In genomic region chr13:49245251-49245650, GRCm38 (mm10) we compare ENCODE assay signal across 19 mouse cellular contexts. TPM values are rescaled to one million over a fixed set of nuclear protein-coding genes. Genes with fewer than 3 reads are reported as not detected.
DNase-seq lines count a peak whose midpoint lies in the region; ATAC-seq and TF ChIP-seq lines count a peak whose summit lies in the region.
"Had no signal": no experiment of that assay in that cellular context is flagged by ENCODE, and none has a peak within 500 bp of the region (broad histone marks: within the 10 kb centered on the region; RNA-seq: fewer than 3 reads in every experiment).

No protein-coding gene starts in this region.

- H3K4me2 ChIP-seq in kidney, postnatal 0 days (ENCODE audit: low read length) = no peak overlapping the region
- H3K4me2 ChIP-seq: heart, embryonic 13.5 days; hindbrain, embryonic 12.5 days had no signal

- TF ChIP-seq POLR2A in bone marrow macrophage, adult 2 months (IDR thresholded peaks at IDR 0.05; ENCODE audit: borderline replicate concordance, low read depth, low read length) = no peak
- TF ChIP-seq POLR2A in testis, adult 2 months (IDR thresholded peaks at IDR 0.05; ENCODE audit: control insufficient read depth, low read depth, low read length) = no peak

- ATAC-seq in kidney, postnatal 0 days (replicated peaks; ENCODE audit: low FRiP score, low read depth) = peak; percentile 29; the same call in 1 of the 2 replicates
- ATAC-seq: forebrain, embryonic 14.5 days; intestine, postnatal 0 days had no signal

- H3K27me3 ChIP-seq in kidney, postnatal 0 days (ENCODE audit: insufficient read depth, low read length) = no peaks in the 10 kb centered on the region
- no peaks in the 10 kb centered on the region for H3K27me3 ChIP-seq in testis, adult 2 months (ENCODE audit: control insufficient read depth, insufficient read depth, low read length)

- peaks cover 69% of the 10 kb centered on the region for H3K4me1 ChIP-seq in bone marrow macrophage, adult 2 months (ENCODE audit: control insufficient read depth, insufficient read depth, low read length)
- peaks cover 7% of the 10 kb centered on the region; the same call in 1 of the 2 replicates for H3K4me1 ChIP-seq in kidney, postnatal 0 days (replicated peaks; ENCODE audit: insufficient read depth, low read length)
- H3K4me1 ChIP-seq in testis, adult 2 months (ENCODE audit: control insufficient read depth, insufficient read depth, low read length) = peaks cover 17% of the 10 kb centered on the region

- 68% methylated on average over 4 of the region's 4 CpGs for WGBS in kidney, postnatal 0 days

- no peak for TF ChIP-seq CTCF in bone marrow macrophage, adult 2 months (IDR thresholded peaks at IDR 0.05; ENCODE audit: low read depth, low read length)
- TF ChIP-seq CTCF in kidney, postnatal 0 days (IDR thresholded peaks at IDR 0.05; ENCODE audit: low read depth) = no peak
- no peak for TF ChIP-seq CTCF in testis, adult 2 months (IDR thresholded peaks at IDR 0.05; ENCODE audit: control insufficient read depth, insufficient read depth, insufficient replicate concordance, low read depth, low read length)

- no peaks in the 10 kb centered on the region for H3K9me3 ChIP-seq in kidney, postnatal 0 days (replicated peaks; ENCODE audit: low read length)
- H3K9me3 ChIP-seq: heart, embryonic 13.5 days; hindbrain, embryonic 12.5 days; midbrain, embryonic 10.5 days had no signal

- H3K4me3 ChIP-seq in bone marrow macrophage, adult 2 months (ENCODE audit: insufficient read depth, low read length) = no peak overlapping the region
- H3K4me3 ChIP-seq in kidney, postnatal 0 days (replicated peaks; ENCODE audit: low read depth, low read length) = no peak overlapping the region
- no peak overlapping the region for H3K4me3 ChIP-seq in testis, adult 2 months (ENCODE audit: control insufficient read depth, low read depth, low read length)
- H3K4me3 ChIP-seq: heart, embryonic 13.5 days; hindbrain, embryonic 12.5 days; midbrain, embryonic 10.5 days had no signal

- peak; percentile 77 for DNase-seq in kidney, adult 18-20 months
- DNase-seq in kidney, postnatal 0 days (ENCODE audit: low spot score) = peak; percentile 25
- no peak for DNase-seq in thymus, postnatal 36 days
- DNase-seq in left cerebral cortex, postnatal 36 days (ENCODE audit: low spot score in 2 of 2) = no peak
- no peak for DNase-seq in gastrocnemius, postnatal 36 days
- DNase-seq: adrenal gland, adult 8-10 months; cerebellum, adult 2 months; cerebellum, postnatal 25 days; lung, postnatal 4 days; right cerebral cortex, postnatal 14 days; spleen, adult 18-20 months; thymus, postnatal 25 days had no signal

- peak overlapping the region; percentile 89; the same call in 1 of the 2 replicates for H3K27ac ChIP-seq in bone marrow macrophage, adult 2 months (ENCODE audit: insufficient read depth, low read depth, low read length)
- H3K27ac ChIP-seq in kidney, postnatal 0 days = peak overlapping the region; percentile 62
- H3K27ac ChIP-seq in testis, adult 2 months (ENCODE audit: control insufficient read depth, insufficient read depth, low read depth, low read length) = peak overlapping the region; percentile 88
- H3K27ac ChIP-seq: heart, embryonic 13.5 days; hindbrain, embryonic 12.5 days had no signal

- intact Hi-C loops in left cerebral cortex, postnatal 36 days (cut with DNase I) = no loop called here
- intact Hi-C loops in gastrocnemius, postnatal 36 days (cut with DNase I) = no loop called here

- no peaks in the 10 kb centered on the region for H3K36me3 ChIP-seq in kidney, postnatal 0 days (ENCODE audit: insufficient read depth, low read length)
- H3K36me3 ChIP-seq in testis, adult 2 months (ENCODE audit: control insufficient read depth, insufficient read depth, low read length) = no peaks in the 10 kb centered on the region
- H3K36me3 ChIP-seq: heart, embryonic 13.5 days; hindbrain, embryonic 12.5 days; midbrain, embryonic 10.5 days had no signal

- H3K9ac ChIP-seq in kidney, postnatal 0 days (ENCODE audit: low read depth, low read length) = no peak overlapping the region
- H3K9ac ChIP-seq: heart, embryonic 13.5 days; hindbrain, embryonic 12.5 days had no signal

RNA-seq across cellular contexts. Expression of gene Susd3, which starts 3.3 kb away (rescaled TPM):
- 139 and 143 TPM in 2 replicates for polyA plus RNA-seq in bone marrow macrophage, adult 2 months (2012; ENCODE audit: insufficient read depth, insufficient read length, missing spikeins)
- polyA plus RNA-seq in kidney, postnatal 0 days (2015; fragmentation: Nextera tagmentation; extraction: Ambion mirVana) = 41.8 and 44.8 TPM in 2 replicates
- polyA plus RNA-seq in testis, adult 2 months (2012; rRNA removed) = 37.7 and 51.3 TPM in 2 replicates
- 1 to 10 TPM; 2.4 to 2.7 TPM for total RNA-seq in left cerebral cortex, postnatal 36 days (2021)
- under 1 TPM in 1 of 2 experiments, not detected in 1; 0.32 TPM for total RNA-seq in gastrocnemius, postnatal 36 days (2021)

RNA-seq across cellular contexts. Expression of gene Card19, which starts 29.4 kb away (rescaled TPM):
- 261 and 268 TPM in 2 replicates for polyA plus RNA-seq in bone marrow macrophage, adult 2 months (2012; ENCODE audit: insufficient read depth, insufficient read length, missing spikeins)
- polyA plus RNA-seq in kidney, postnatal 0 days (2015; fragmentation: Nextera tagmentation; extraction: Ambion mirVana) = 71.3 and 77.0 TPM in 2 replicates
- polyA plus RNA-seq in testis, adult 2 months (2012; rRNA removed) = 22.0 and 28.9 TPM in 2 replicates
- 10 to 100 TPM; 12.2 to 13.2 TPM for total RNA-seq in left cerebral cortex, postnatal 36 days (2021)
- total RNA-seq in gastrocnemius, postnatal 36 days (2021) = 100 to 1,000 TPM in 1 of 2 experiments, 10 to 100 TPM in 1; 88.7 to 103 TPM

RNA-seq across cellular contexts. Expression of gene Ninj1, which starts 58.0 kb away (rescaled TPM):
- polyA plus RNA-seq in bone marrow macrophage, adult 2 months (2012; ENCODE audit: insufficient read depth, insufficient read length, missing spikeins) = 497 and 521 TPM in 2 replicates
- polyA plus RNA-seq in kidney, postnatal 0 days (2015; fragmentation: Nextera tagmentation; extraction: Ambion mirVana) = 122 and 127 TPM in 2 replicates
- polyA plus RNA-seq in testis, adult 2 months (2012; rRNA removed) = 30.9 and 41.5 TPM in 2 replicates
- total RNA-seq in left cerebral cortex, postnatal 36 days (2021) = 10 to 100 TPM; 18.6 to 23.9 TPM
- total RNA-seq in gastrocnemius, postnatal 36 days (2021) = 10 to 100 TPM; 15.1 to 15.7 TPM

Comparison
In these comparisons a context has a peak if more than half of its experiments do, and no peak if none do; other contexts are left out.
1. DNase-seq: peak in kidney, adult 18-20 months (single experiment) and kidney, postnatal 0 days (single experiment); none in thymus, postnatal 36 days (0 of 2), left cerebral cortex, postnatal 36 days (0 of 2) and gastrocnemius, postnatal 36 days (0 of 2).
2. Peak in every context shown above with its lines, with median percentiles within 50 percentile points of each other: H3K27ac ChIP-seq.